ENCODE assay signal across 15 mouse cellular contexts in the genomic region with DNA sequence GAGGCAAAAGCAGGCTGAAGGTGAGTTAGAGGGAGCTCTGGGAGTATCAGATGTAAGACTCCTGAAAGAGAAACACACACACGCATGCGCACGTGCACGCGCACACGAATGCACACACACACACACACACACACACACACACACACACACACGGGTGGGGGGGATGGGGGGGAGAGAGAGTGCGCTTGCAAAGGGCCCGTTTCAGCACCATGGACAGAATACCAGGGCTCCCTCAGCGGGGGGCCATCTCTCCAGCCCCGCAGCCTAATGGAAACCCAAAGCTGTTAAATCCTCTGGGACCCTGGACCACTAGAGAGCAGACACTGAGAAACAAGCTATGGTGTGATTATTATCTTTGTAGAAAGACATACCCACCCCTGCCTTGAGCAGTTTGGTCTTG. TPM values are rescaled to one million over a fixed set of nuclear protein-coding genes. Genes with fewer than 3 reads are reported as not detected.
A peak's percentile ranks its signal among the peaks of the same experiment; 100 is the strongest.
DNase-seq lines count a peak whose midpoint lies in the region; ATAC-seq lines count a peak whose summit lies in the region.
"Had no signal": no experiment of that assay in that cellular context is flagged by ENCODE, and none has a peak within 500 bp of the region (broad histone marks: within the 10 kb centered on the region; RNA-seq: fewer than 3 reads in every experiment).

No protein-coding gene starts in this region.

- no peak overlapping the region for H3K27ac ChIP-seq in forebrain, embryonic 10.5 days
- no peak overlapping the region for H3K27ac ChIP-seq in forebrain, embryonic 13.5 days
- no peak overlapping the region for H3K27ac ChIP-seq in midbrain, embryonic 10.5 days (replicated peaks)
- no peak overlapping the region for H3K27ac ChIP-seq in midbrain, embryonic 11.5 days (ENCODE audit: low read depth, low read length)
- no peak overlapping the region for H3K27ac ChIP-seq in embryonic facial prominence, embryonic 14.5 days (replicated peaks; ENCODE audit: low read depth, low read length)
- no peak overlapping the region for H3K27ac ChIP-seq in neural tube, embryonic 12.5 days
- H3K27ac ChIP-seq: embryonic facial prominence, embryonic 13.5 days; limb, embryonic 12.5 days; macrophage had no signal

- 24% methylated on average over 11 of the region's 11 CpGs for WGBS in forebrain, embryonic 10.5 days
- WGBS in forebrain, embryonic 13.5 days = 32% methylated on average over 9 of the region's 11 CpGs
- 20% methylated on average over 10 of the region's 11 CpGs for WGBS in midbrain, embryonic 10.5 days
- WGBS in midbrain, embryonic 11.5 days = 25% methylated on average over 9 of the region's 11 CpGs
- WGBS in embryonic facial prominence, embryonic 14.5 days = 23% methylated on average over 7 of the region's 11 CpGs
- WGBS in neural tube, embryonic 12.5 days = 34% methylated on average over 11 of the region's 11 CpGs

- ATAC-seq in forebrain, embryonic 13.5 days = no peak
- ATAC-seq in midbrain, embryonic 11.5 days (ENCODE audit: low FRiP score) = no peak
- ATAC-seq in embryonic facial prominence, embryonic 14.5 days (ENCODE audit: low read depth) = no peak
- no peak for ATAC-seq in neural tube, embryonic 12.5 days (ENCODE audit: low FRiP score, low read depth)
- no peak for ATAC-seq in monocyte, adult 5-6 weeks (replicated peaks; ENCODE audit: insufficient number of reproducible peaks, low FRiP score, low TSS enrichment, poor library complexity, severe bottlenecking)

- peaks cover 3% of the 10 kb centered on the region; the same call in 1 of the 2 replicates for H3K4me1 ChIP-seq in forebrain, embryonic 10.5 days
- H3K4me1 ChIP-seq in forebrain, embryonic 13.5 days = no peaks in the 10 kb centered on the region
- no peaks in the 10 kb centered on the region for H3K4me1 ChIP-seq in midbrain, embryonic 10.5 days
- H3K4me1 ChIP-seq in midbrain, embryonic 11.5 days (ENCODE audit: control insufficient read depth, insufficient read depth, low read length) = no peaks in the 10 kb centered on the region
- H3K4me1 ChIP-seq in embryonic facial prominence, embryonic 14.5 days (ENCODE audit: control insufficient read depth, insufficient read depth, low read length) = no peaks in the 10 kb centered on the region
- no peaks in the 10 kb centered on the region for H3K4me1 ChIP-seq in neural tube, embryonic 12.5 days
- H3K4me1 ChIP-seq: embryonic facial prominence, embryonic 13.5 days; limb, embryonic 12.5 days had no signal

- peak; percentile 17 for DNase-seq in forebrain, embryonic 10.5 days (ENCODE audit: extremely low spot score, low spot score)
- peak; percentile 15 for DNase-seq in midbrain, embryonic 10.5 days (ENCODE audit: low spot score)
- DNase-seq in midbrain, embryonic 11.5 days (ENCODE audit: low spot score, missing footprints) = no peak
- peak; percentile 48 for DNase-seq in embryonic facial prominence, embryonic 14.5 days (ENCODE audit: low spot score)
- no peak for DNase-seq in heart, postnatal 25 days (ENCODE audit: low spot score)
- DNase-seq: kidney, postnatal 25 days had no signal

- no peaks in the 10 kb centered on the region for H3K9me3 ChIP-seq in forebrain, embryonic 10.5 days
- H3K9me3 ChIP-seq in forebrain, embryonic 13.5 days (replicated peaks) = no peaks in the 10 kb centered on the region
- no peaks in the 10 kb centered on the region for H3K9me3 ChIP-seq in midbrain, embryonic 10.5 days (replicated peaks)
- no peaks in the 10 kb centered on the region for H3K9me3 ChIP-seq in midbrain, embryonic 11.5 days (ENCODE audit: control insufficient read depth, low read length)
- H3K9me3 ChIP-seq in embryonic facial prominence, embryonic 14.5 days (ENCODE audit: control insufficient read depth, low read length) = no peaks in the 10 kb centered on the region
- H3K9me3 ChIP-seq in neural tube, embryonic 12.5 days = no peaks in the 10 kb centered on the region
- H3K9me3 ChIP-seq: embryonic facial prominence, embryonic 13.5 days; limb, embryonic 12.5 days had no signal

- no peak overlapping the region for H3K9ac ChIP-seq in forebrain, embryonic 13.5 days
- no peak overlapping the region for H3K9ac ChIP-seq in midbrain, embryonic 11.5 days (ENCODE audit: low read length)
- no peak overlapping the region for H3K9ac ChIP-seq in embryonic facial prominence, embryonic 14.5 days (ENCODE audit: low read depth, low read length)
- H3K9ac ChIP-seq in neural tube, embryonic 12.5 days = no peak overlapping the region
- H3K9ac ChIP-seq: embryonic facial prominence, embryonic 13.5 days; limb, embryonic 12.5 days had no signal

- no peak overlapping the region for H3K4me3 ChIP-seq in forebrain, embryonic 10.5 days
- H3K4me3 ChIP-seq in forebrain, embryonic 13.5 days = no peak overlapping the region
- H3K4me3 ChIP-seq in midbrain, embryonic 10.5 days = no peak overlapping the region
- no peak overlapping the region for H3K4me3 ChIP-seq in midbrain, embryonic 11.5 days (ENCODE audit: low read depth, low read length)
- no peak overlapping the region for H3K4me3 ChIP-seq in embryonic facial prominence, embryonic 14.5 days (ENCODE audit: low read depth, low read length)
- no peak overlapping the region for H3K4me3 ChIP-seq in neural tube, embryonic 12.5 days
- H3K4me3 ChIP-seq: embryonic facial prominence, embryonic 13.5 days; limb, embryonic 12.5 days had no signal

- H3K36me3 ChIP-seq in forebrain, embryonic 10.5 days (replicated peaks) = no peaks in the 10 kb centered on the region
- no peaks in the 10 kb centered on the region for H3K36me3 ChIP-seq in forebrain, embryonic 13.5 days (ENCODE audit: poor library complexity, severe bottlenecking)
- no peaks in the 10 kb centered on the region for H3K36me3 ChIP-seq in midbrain, embryonic 10.5 days
- no peaks in the 10 kb centered on the region for H3K36me3 ChIP-seq in midbrain, embryonic 11.5 days (ENCODE audit: control insufficient read depth, insufficient read depth, low read length)
- H3K36me3 ChIP-seq in embryonic facial prominence, embryonic 14.5 days (ENCODE audit: control insufficient read depth, insufficient read depth, low read length) = no peaks in the 10 kb centered on the region
- no peaks in the 10 kb centered on the region for H3K36me3 ChIP-seq in neural tube, embryonic 12.5 days
- H3K36me3 ChIP-seq: embryonic facial prominence, embryonic 13.5 days; limb, embryonic 12.5 days had no signal

- no peak overlapping the region for H3K4me2 ChIP-seq in forebrain, embryonic 13.5 days
- H3K4me2 ChIP-seq in midbrain, embryonic 11.5 days = no peak overlapping the region
- no peak overlapping the region for H3K4me2 ChIP-seq in embryonic facial prominence, embryonic 14.5 days (ENCODE audit: low read depth, low read length)
- peak overlapping the region; percentile 22; the same call in 1 of the 2 replicates for H3K4me2 ChIP-seq in neural tube, embryonic 12.5 days (replicated peaks)
- H3K4me2 ChIP-seq: embryonic facial prominence, embryonic 13.5 days; limb, embryonic 12.5 days had no signal

- peaks cover 2% of the 10 kb centered on the region; the same call in 1 of the 2 replicates for H3K27me3 ChIP-seq in forebrain, embryonic 10.5 days (ENCODE audit: poor library complexity, severe bottlenecking)
- 0 out of 2 replicates have a peak, but pooled peaks cover 2% of the 10 kb centered on the region for H3K27me3 ChIP-seq in forebrain, embryonic 13.5 days
- no peaks in the 10 kb centered on the region for H3K27me3 ChIP-seq in midbrain, embryonic 10.5 days (ENCODE audit: low read depth, poor library complexity, severe bottlenecking)
- no peaks in the 10 kb centered on the region for H3K27me3 ChIP-seq in midbrain, embryonic 11.5 days (ENCODE audit: control insufficient read depth, insufficient read depth, low read length)
- H3K27me3 ChIP-seq in embryonic facial prominence, embryonic 14.5 days (replicated peaks; ENCODE audit: control insufficient read depth, insufficient read depth, low read length) = no peaks in the 10 kb centered on the region
- 0 out of 2 replicates have a peak, but pooled peaks cover 2% of the 10 kb centered on the region for H3K27me3 ChIP-seq in neural tube, embryonic 12.5 days (replicated peaks)

- intact Hi-C loops in heart, postnatal 25 days (cut with DNase I) = no loop called here

RNA-seq across cellular contexts. Expression of a gene that starts 10.3 kb away (rescaled TPM):
- polyA plus RNA-seq in forebrain, embryonic 10.5 days (2016; fragmentation: Nextera tagmentation; extraction: Ambion mirVana) = not detected in 2 replicates
- polyA plus RNA-seq in forebrain, embryonic 13.5 days (2015; fragmentation: Nextera tagmentation; extraction: Ambion mirVana) = 0.19 and 0.65 TPM in 2 replicates
- polyA plus RNA-seq in midbrain, embryonic 10.5 days (2016; fragmentation: Nextera tagmentation; extraction: Ambion mirVana) = not detected in 2 replicates
- not detected in 2 replicates for polyA plus RNA-seq in midbrain, embryonic 11.5 days (2014; fragmentation: Nextera tagmentation; extraction: Ambion mirVana)
- polyA plus RNA-seq in embryonic facial prominence, embryonic 14.5 days (2014; fragmentation: Nextera tagmentation; extraction: Ambion mirVana) = 14.6 and 20.3 TPM in 2 replicates
- polyA plus RNA-seq in neural tube, embryonic 12.5 days (2016; fragmentation: Nextera tagmentation; extraction: Ambion mirVana) = not detected in 2 replicates
- not detected for total RNA-seq in heart, postnatal 25 days (2021)
- total RNA-seq in monocyte, adult 5-6 weeks (2017) = not detected in 3 replicates
- total RNA-seq: gastrocnemius, adult 8-10 months had no signal
- polyA plus RNA-seq: C2C12; limb, embryonic 12.5 days; macrophage had no signal

RNA-seq across cellular contexts. Expression of a gene that starts 12.9 kb away (rescaled TPM):
- polyA plus RNA-seq in forebrain, embryonic 10.5 days (2016; fragmentation: Nextera tagmentation; extraction: Ambion mirVana) = not detected in 2 replicates
- not detected in 2 replicates for polyA plus RNA-seq in forebrain, embryonic 13.5 days (2015; fragmentation: Nextera tagmentation; extraction: Ambion mirVana)
- not detected in 2 replicates for polyA plus RNA-seq in midbrain, embryonic 10.5 days (2016; fragmentation: Nextera tagmentation; extraction: Ambion mirVana)
- polyA plus RNA-seq in midbrain, embryonic 11.5 days (2014; fragmentation: Nextera tagmentation; extraction: Ambion mirVana) = not detected in 2 replicates
- 0.31 and 0.68 TPM in 2 replicates for polyA plus RNA-seq in embryonic facial prominence, embryonic 14.5 days (2014; fragmentation: Nextera tagmentation; extraction: Ambion mirVana)
- polyA plus RNA-seq in neural tube, embryonic 12.5 days (2016; fragmentation: Nextera tagmentation; extraction: Ambion mirVana) = not detected in 2 replicates
- total RNA-seq in heart, postnatal 25 days (2021) = not detected
- not detected in 3 replicates for total RNA-seq in monocyte, adult 5-6 weeks (2017)
- total RNA-seq: gastrocnemius, adult 8-10 months had no signal
- polyA plus RNA-seq: C2C12; heart, embryonic 16.5 days; limb, embryonic 12.5 days; macrophage had no signal

RNA-seq across cellular contexts. Expression of a gene that starts 29.2 kb away (rescaled TPM):
- polyA plus RNA-seq in forebrain, embryonic 10.5 days (2016; fragmentation: Nextera tagmentation; extraction: Ambion mirVana) = 0.71 and 1.2 TPM in 2 replicates
- 3.5 and 3.9 TPM in 2 replicates for polyA plus RNA-seq in forebrain, embryonic 13.5 days (2015; fragmentation: Nextera tagmentation; extraction: Ambion mirVana)
- 1.1 and 1.2 TPM in 2 replicates for polyA plus RNA-seq in midbrain, embryonic 10.5 days (2016; fragmentation: Nextera tagmentation; extraction: Ambion mirVana)
- polyA plus RNA-seq in midbrain, embryonic 11.5 days (2014; fragmentation: Nextera tagmentation; extraction: Ambion mirVana) = 1.00 and 1.4 TPM in 2 replicates
- 67.2 and 111 TPM in 2 replicates for polyA plus RNA-seq in embryonic facial prominence, embryonic 14.5 days (2014; fragmentation: Nextera tagmentation; extraction: Ambion mirVana)
- polyA plus RNA-seq in neural tube, embryonic 12.5 days (2016; fragmentation: Nextera tagmentation; extraction: Ambion mirVana) = 1.6 and 2.5 TPM in 2 replicates
- not detected for total RNA-seq in heart, postnatal 25 days (2021)
- total RNA-seq in monocyte, adult 5-6 weeks (2017) = not detected in 3 replicates
- total RNA-seq: gastrocnemius, adult 8-10 months had no signal
- polyA plus RNA-seq: C2C12, macrophage had no signal

RNA-seq across cellular contexts. Expression of a gene that starts 44.8 kb away (rescaled TPM):
- polyA plus RNA-seq in forebrain, embryonic 10.5 days (2016; fragmentation: Nextera tagmentation; extraction: Ambion mirVana) = not detected in 2 replicates
- polyA plus RNA-seq in forebrain, embryonic 13.5 days (2015; fragmentation: Nextera tagmentation; extraction: Ambion mirVana) = not detected in 2 replicates
- not detected in 2 replicates for polyA plus RNA-seq in midbrain, embryonic 10.5 days (2016; fragmentation: Nextera tagmentation; extraction: Ambion mirVana)
- polyA plus RNA-seq in midbrain, embryonic 11.5 days (2014; fragmentation: Nextera tagmentation; extraction: Ambion mirVana) = not detected in 2 replicates
- 66.3 and 145 TPM in 2 replicates for polyA plus RNA-seq in embryonic facial prominence, embryonic 14.5 days (2014; fragmentation: Nextera tagmentation; extraction: Ambion mirVana)
- not detected in 2 replicates for polyA plus RNA-seq in neural tube, embryonic 12.5 days (2016; fragmentation: Nextera tagmentation; extraction: Ambion mirVana)
- total RNA-seq in heart, postnatal 25 days (2021) = not detected
- not detected in 3 replicates for total RNA-seq in monocyte, adult 5-6 weeks (2017)
- total RNA-seq: gastrocnemius, adult 8-10 months had no signal
- polyA plus RNA-seq: C2C12; limb, embryonic 12.5 days; macrophage had no signal

Comparison
In these comparisons a context has a peak if more than half of its experiments do, and no peak if none do; other contexts are left out.
1. DNase-seq: peak in forebrain, embryonic 10.5 days (single experiment), midbrain, embryonic 10.5 days (single experiment) and embryonic facial prominence, embryonic 14.5 days (single experiment); none in midbrain, embryonic 11.5 days (single experiment) and heart, postnatal 25 days (single experiment).
2. RNA of a gene that starts 29.2 kb away (polyA plus RNA-seq): 67.2 to 111 TPM in embryonic facial prominence, embryonic 14.5 days; 3.5 to 3.9 TPM in forebrain, embryonic 13.5 days, 1.6 to 2.5 TPM in neural tube, embryonic 12.5 days, 1.1 to 1.2 TPM in midbrain, embryonic 10.5 days, 1.00 to 1.4 TPM in midbrain, embryonic 11.5 days and 0.71 to 1.2 TPM in forebrain, embryonic 10.5 days; every median in the first group is over 10 times any median in the second.